Mouse (Mus musculus): ENCODE measurements around the gene Gm8127. TPM values are rescaled to one million over a fixed set of nuclear protein-coding genes. Genes with fewer than 3 reads are reported as not detected.
"Not testable (repeated sequence)": the region's sequence is repeated elsewhere in the genome, so short reads cannot be mapped to it uniquely, and the experiment has no call there.

Gm8127 gene
- total RNA-seq (2017), result not detected in 2 replicates

- ATAC-seq (replicated peaks; ENCODE audit: low read depth, poor library complexity, severe bottlenecking), result not testable (repeated sequence)
Measured at GRCm38 (mm10) chr14:43293503-43293902, at the start of gene Gm8127. Gene Gm8127 (minus strand): TSS chr14:43293832.

GRCm38 (mm10) chr14:43337646-43338045 lies 44.0 kb upstream of the Gm8127 start:
- ATAC-seq (replicated peaks; ENCODE audit: low read depth, poor library complexity, severe bottlenecking), result not testable (repeated sequence)

- ATAC-seq (replicated peaks; ENCODE audit: low read depth, poor library complexity, severe bottlenecking), result not testable (repeated sequence)
Measured at GRCm38 (mm10) chr14:43331362-43331880, 37.8 kb upstream of the Gm8127 start.

DNA sequence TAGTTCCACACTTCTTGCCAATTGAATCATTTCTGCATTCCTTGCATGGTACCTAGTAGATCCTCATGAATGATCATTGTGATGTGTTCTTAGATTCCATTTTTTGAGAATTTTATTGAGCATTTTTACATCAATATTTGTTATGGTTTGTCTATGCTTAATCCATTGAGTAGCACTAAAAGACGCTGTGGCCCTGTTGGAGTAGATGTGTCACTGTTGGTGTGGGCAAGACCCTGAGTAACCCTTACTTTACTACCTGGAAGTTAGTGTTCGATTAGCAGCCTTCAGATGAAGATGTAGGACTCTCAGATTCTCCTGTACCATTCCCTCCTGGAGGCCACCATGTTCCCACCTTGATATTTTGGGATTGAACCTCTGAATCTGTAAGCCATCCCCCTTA lies 35.0 kb upstream of the Gm8127 start:
- not testable (repeated sequence) for ATAC-seq (replicated peaks; ENCODE audit: low read depth, poor library complexity, severe bottlenecking)

GRCm38 (mm10) chr14:43319516-43319915 lies 25.9 kb upstream of the Gm8127 start:
- not testable (repeated sequence) for ATAC-seq (replicated peaks; ENCODE audit: low read depth, poor library complexity, severe bottlenecking)

DNA sequence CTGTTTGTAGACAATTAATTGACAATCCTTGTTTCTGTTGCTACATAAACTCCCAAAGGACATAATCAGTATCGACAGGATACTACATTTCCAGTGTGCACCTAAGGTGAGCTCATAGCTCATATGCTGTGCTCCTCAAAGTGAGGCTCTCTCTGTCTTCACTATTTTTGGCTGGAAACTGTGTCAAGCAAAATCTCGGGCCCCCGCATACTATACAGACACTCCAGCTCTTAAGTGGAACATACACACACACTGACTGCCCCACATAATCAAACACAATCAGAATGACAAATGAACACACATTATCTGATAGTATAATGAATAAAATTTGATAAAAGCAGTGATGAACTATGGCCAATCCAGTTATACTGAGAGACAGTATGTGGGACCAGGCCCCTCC lies 15.0 kb downstream of the Gm8127 start:
- ATAC-seq (replicated peaks; ENCODE audit: low read depth, poor library complexity, severe bottlenecking), result not testable (repeated sequence)

DNA sequence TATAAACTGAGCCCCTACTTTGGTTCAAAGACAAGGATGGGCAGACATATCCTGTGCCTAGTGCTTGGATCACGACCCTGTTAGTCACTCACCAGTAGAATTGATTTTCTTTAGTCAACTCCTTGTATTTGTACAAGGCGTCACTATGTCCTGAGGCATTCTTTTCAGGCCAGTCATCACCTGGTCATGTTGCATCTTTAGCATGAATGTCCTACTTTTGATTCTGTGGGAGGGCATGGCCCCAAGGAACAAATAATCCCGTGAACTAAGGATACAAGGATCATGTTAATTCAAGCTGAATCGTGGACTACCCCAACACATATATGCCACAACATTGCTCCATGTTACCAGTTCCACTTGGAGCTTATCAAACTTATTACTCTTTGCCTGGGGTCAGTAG lies 15.5 kb downstream of the Gm8127 start:
- not testable (repeated sequence) for ATAC-seq (replicated peaks; ENCODE audit: low read depth, poor library complexity, severe bottlenecking)

- not testable (repeated sequence) for ATAC-seq (replicated peaks; ENCODE audit: low read depth, poor library complexity, severe bottlenecking)
Measured at GRCm38 (mm10) chr14:43277468-43277867, 16.2 kb downstream of the Gm8127 start.

- not testable (repeated sequence) for ATAC-seq (replicated peaks; ENCODE audit: low read depth, poor library complexity, severe bottlenecking)
Measured at GRCm38 (mm10) chr14:43275752-43276151, 17.9 kb downstream of the Gm8127 start.

GRCm38 (mm10) chr14:43274986-43275511 lies 18.6 kb downstream of the Gm8127 start, which contains the start of gene Gm9732:
Gene Gm9732 (plus strand): TSS chr14:43275036.
- ATAC-seq (replicated peaks; ENCODE audit: low read depth, poor library complexity, severe bottlenecking), result not testable (repeated sequence)

DNA sequence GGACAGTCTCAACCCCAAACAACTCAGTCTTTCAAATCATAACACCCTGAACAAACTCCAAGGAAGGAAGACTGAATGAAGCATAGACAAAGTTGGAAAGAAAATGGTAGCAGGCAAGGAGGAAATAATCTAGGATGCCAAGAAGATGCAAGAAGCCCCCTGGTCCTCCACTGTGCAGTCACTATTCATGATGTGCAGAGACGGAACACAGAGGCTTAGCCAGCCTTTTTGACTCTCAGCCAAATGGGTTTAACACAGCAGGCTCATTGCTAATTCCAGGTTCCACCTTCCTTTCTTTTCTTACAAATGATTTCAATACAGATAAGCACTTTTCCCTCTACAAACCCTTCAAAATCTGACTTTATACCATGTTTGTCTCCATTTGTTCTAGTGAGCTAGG lies 20.5 kb downstream of the Gm8127 start:
- ATAC-seq (replicated peaks; ENCODE audit: low read depth, poor library complexity, severe bottlenecking), result not testable (repeated sequence)

DNA sequence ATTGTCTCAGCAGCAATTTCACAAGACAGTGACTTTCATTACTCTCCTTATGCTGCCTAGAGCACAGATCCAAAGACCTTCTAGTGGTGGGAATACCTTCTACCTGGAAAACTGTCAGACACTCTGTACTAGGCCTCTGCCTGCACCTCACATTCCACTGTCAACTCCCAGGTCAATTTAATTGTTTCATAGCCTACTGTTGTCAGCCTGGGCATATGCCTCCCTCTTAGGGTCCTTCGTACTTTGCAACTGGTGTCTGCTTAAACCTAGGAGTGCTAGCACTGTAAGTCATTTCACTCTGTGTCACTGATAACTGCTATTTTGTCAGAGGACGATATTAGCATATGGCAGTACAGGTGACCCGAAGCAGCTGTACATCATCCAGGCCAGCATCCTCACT lies 24.4 kb downstream of the Gm8127 start:
- not testable (repeated sequence) for ATAC-seq (replicated peaks; ENCODE audit: low read depth, poor library complexity, severe bottlenecking)

DNA sequence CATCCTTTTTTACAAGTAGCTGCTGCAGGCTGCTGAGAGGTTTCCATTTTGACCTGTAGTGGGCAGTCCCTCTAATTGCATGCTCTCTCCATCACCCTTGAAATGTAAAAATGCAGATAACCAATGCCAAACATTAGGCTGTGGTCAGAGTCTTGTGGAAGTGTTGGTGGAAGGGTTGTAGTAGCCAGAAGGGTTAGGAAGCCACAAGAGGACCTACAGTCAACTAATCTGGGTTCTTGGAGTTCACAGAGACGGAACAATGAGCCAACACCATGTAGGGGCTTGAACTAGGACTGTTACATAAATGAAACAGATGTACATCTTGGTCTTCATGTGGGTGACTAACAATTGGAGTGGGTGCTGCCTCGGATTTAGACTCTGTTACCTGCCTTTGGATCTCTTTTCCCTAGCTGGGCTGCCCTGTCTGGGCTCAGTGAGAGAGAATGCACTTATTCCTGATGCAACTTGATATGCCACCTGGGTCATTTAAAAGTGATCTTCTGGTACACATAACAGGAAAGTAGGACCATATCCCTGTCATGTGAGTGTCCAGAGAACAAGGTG lies 25.0 kb downstream of the Gm8127 start:
- ATAC-seq (replicated peaks; ENCODE audit: low read depth, poor library complexity, severe bottlenecking), result not testable (repeated sequence)

- ATAC-seq (replicated peaks; ENCODE audit: low read depth, poor library complexity, severe bottlenecking), result not testable (repeated sequence)
Measured at GRCm38 (mm10) chr14:43263421-43263820, 30.2 kb downstream of the Gm8127 start.

DNA sequence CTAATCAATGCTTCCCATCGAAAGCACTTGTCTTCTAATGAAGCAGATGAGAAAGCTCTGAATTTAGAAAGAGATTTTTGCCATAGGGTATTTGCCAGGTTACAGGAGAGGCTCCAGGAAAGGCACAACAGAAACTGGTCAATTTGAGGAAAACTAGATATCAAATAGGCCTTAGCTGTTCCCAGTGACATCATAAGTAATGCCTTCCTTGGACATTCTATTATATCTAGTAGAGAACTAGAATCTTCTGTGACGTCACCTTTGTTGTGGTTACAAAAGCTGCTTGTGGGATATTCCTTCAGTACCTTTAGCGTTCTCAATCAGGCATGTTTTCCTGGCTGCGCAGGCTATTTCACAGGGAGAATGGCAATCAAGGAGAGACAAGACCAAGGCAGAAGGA lies 35.3 kb downstream of the Gm8127 start, which contains the start of gene Gm8126:
Gene Gm8126 (plus strand): TSS at position 301 of the 400 bp plus-strand sequence.
- ATAC-seq (replicated peaks; ENCODE audit: low read depth, poor library complexity, severe bottlenecking), result not testable (repeated sequence)

- not testable (repeated sequence) for ATAC-seq (replicated peaks; ENCODE audit: low read depth, poor library complexity, severe bottlenecking)
Measured at GRCm38 (mm10) chr14:43256511-43256910, 37.1 kb downstream of the Gm8127 start.

DNA sequence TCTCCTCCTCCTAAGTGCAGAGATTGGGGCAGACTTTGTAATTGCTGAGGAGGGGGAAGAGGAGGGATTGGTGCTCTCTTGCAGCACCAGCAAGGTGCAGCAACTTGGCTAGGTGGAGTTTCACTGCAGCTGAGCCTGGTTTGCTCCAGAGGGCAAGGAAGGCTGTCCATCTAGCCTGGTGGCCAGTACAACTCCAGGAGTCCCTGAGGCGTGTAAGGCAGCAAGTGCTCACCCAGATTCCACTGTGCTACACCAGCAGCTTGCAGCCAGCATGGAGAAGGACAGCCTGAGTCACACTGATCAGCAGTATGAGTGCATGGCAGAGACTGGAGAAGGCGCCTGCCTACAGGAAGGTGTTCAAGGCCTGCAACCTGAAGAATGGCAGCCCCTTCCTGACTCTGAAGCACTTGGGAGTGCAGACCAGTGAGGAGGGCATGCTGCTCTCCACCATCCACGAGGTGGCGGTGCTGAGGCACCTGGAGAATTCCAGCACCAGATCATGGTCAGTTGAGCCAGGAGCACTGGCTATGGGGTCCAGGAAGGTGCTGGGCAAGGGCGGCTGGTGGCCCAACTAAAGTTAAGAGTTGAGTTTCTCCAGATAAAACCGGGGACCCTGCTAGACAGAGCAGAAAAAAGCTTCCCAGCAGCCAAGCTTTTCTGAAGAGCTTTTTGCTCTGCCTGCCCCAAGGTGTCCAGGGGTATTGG lies 42.9 kb downstream of the Gm8127 start:
- ATAC-seq (replicated peaks; ENCODE audit: low read depth, poor library complexity, severe bottlenecking), result not testable (repeated sequence)

- ATAC-seq (replicated peaks; ENCODE audit: low read depth, poor library complexity, severe bottlenecking), result not testable (repeated sequence)
Measured at GRCm38 (mm10) chr14:43249611-43250170, 43.9 kb downstream of the Gm8127 start.
